Mouse (Mus musculus) midbrain, embryonic 10.5 days (tissue): ENCODE measurements around the gene Zfp287. TPM values are rescaled to one million over a fixed set of nuclear protein-coding genes. Genes with fewer than 3 reads are reported as not detected.
A peak's percentile ranks its signal among the peaks of the same experiment; 100 is the strongest.

ENCODE experiments used
- DNase-seq: peaks from one replicate; pipeline ENCODE4 v3.0.0-alpha.2; 2017; ENCODE audit warnings: low spot score
- H3K27ac ChIP-seq: fragments of 300-500 bp; sonication (generic); replicated peaks from 2 replicates; pipeline ENCODE4 v1.5.1; 2016; ENCODE audit warnings: mild to moderate bottlenecking
- H3K27me3 ChIP-seq: fragments of 300-500 bp; sonication (generic); 2 replicates; pipeline ENCODE4 v1.6.1; 2016; ENCODE audit warnings: low read depth, mild to moderate bottlenecking; ENCODE audit not compliant: poor library complexity, severe bottlenecking
- H3K36me3 ChIP-seq: fragments of 300-500 bp; sonication (generic); 2 replicates; pipeline ENCODE4 v1.6.1; 2016; ENCODE audit warnings: mild to moderate bottlenecking, moderate library complexity
- H3K4me1 ChIP-seq: fragments of 300-500 bp; sonication (generic); 2 replicates; pipeline ENCODE4 v1.6.1; 2016
- H3K4me3 ChIP-seq: fragments of 300-500 bp; sonication (generic); 2 replicates; pipeline ENCODE4 v1.5.1; 2016; ENCODE audit warnings: mild to moderate bottlenecking, moderate library complexity
- H3K9me3 ChIP-seq: fragments of 300-500 bp; sonication (generic); replicated peaks from 2 replicates; pipeline ENCODE4 v1.6.1; 2016; ENCODE audit warnings: mild to moderate bottlenecking
- WGBS: fragments of 180-500 bp; shearing (Covaris S2); methylation state at CpG from one replicate; pipeline ENCODE4 v1.1.7; 2016; 5-methylcytosine and 5-hydroxymethylcytosine counted together
- polyA plus RNA-seq: library from polyadenylated mRNA; unstranded; fragments of >200 nt; fragmentation: Nextera tagmentation; extraction: Ambion mirVana; gene quantifications from 2 replicates; pipeline ENCODE4 v1.2.1, GENCODE M21; 2016

Gene Zfp287
- polyA plus RNA-seq, 1 experiment from 2014 or later = 13.8 TPM

- H3K27me3 ChIP-seq = no peaks in the 10 kb centered on the region
- DNase-seq = peak; percentile 59
- no peaks in the 10 kb centered on the region for H3K36me3 ChIP-seq
- no peak overlapping the region for H3K4me3 ChIP-seq
- no peaks in the 10 kb centered on the region for H3K9me3 ChIP-seq
- WGBS = 25% methylated on average over 11 of the region's 11 CpGs
- H3K4me1 ChIP-seq = no peaks in the 10 kb centered on the region
- no peak overlapping the region for H3K27ac ChIP-seq
Measured at GRCm38 (mm10) chr11:62693299-62694184, 38.2 kb downstream of the Zfp287 start.

GRCm38 (mm10) chr11:62691592-62691991 lies 40.1 kb downstream of the Zfp287 start:
- no peaks in the 10 kb centered on the region for H3K36me3 ChIP-seq
- H3K9me3 ChIP-seq = no peaks in the 10 kb centered on the region
- no peaks in the 10 kb centered on the region for H3K4me1 ChIP-seq
- WGBS = 92% methylated on average over 3 of the region's 3 CpGs
- DNase-seq = no peak
- H3K4me3 ChIP-seq = no peak overlapping the region
- H3K27ac ChIP-seq = no peak overlapping the region
- no peaks in the 10 kb centered on the region for H3K27me3 ChIP-seq

GRCm38 (mm10) chr11:62679954-62680353 lies 51.8 kb downstream of the Zfp287 start:
- DNase-seq = no peak
- H3K9me3 ChIP-seq = no peaks in the 10 kb centered on the region
- 86% methylated on average over 4 of the region's 4 CpGs for WGBS
- no peak overlapping the region for H3K4me3 ChIP-seq
- H3K27ac ChIP-seq = no peak overlapping the region
- no peaks in the 10 kb centered on the region for H3K27me3 ChIP-seq
- peaks cover 13% of the 10 kb centered on the region for H3K4me1 ChIP-seq
- H3K36me3 ChIP-seq = no peaks in the 10 kb centered on the region

GRCm38 (mm10) chr11:62678778-62679354 lies 52.8 kb downstream of the Zfp287 start:
- no peaks in the 10 kb centered on the region for H3K9me3 ChIP-seq
- no peak overlapping the region for H3K4me3 ChIP-seq
- no peak for DNase-seq
- WGBS = 88% methylated on average over 7 of the region's 7 CpGs
- H3K36me3 ChIP-seq = no peaks in the 10 kb centered on the region
- peaks cover 18% of the 10 kb centered on the region for H3K4me1 ChIP-seq
- H3K27me3 ChIP-seq = no peaks in the 10 kb centered on the region
- no peak overlapping the region for H3K27ac ChIP-seq

GRCm38 (mm10) chr11:62676290-62676596 lies 55.5 kb downstream of the Zfp287 start:
- peak overlapping the region; percentile 67 for H3K27ac ChIP-seq
- H3K4me3 ChIP-seq = no peak overlapping the region
- H3K27me3 ChIP-seq = no peaks in the 10 kb centered on the region
- peaks cover 30% of the 10 kb centered on the region for H3K4me1 ChIP-seq
- H3K9me3 ChIP-seq = no peaks in the 10 kb centered on the region
- no peaks in the 10 kb centered on the region for H3K36me3 ChIP-seq
- 88% methylated on average over 4 of the region's 4 CpGs for WGBS
- no peak for DNase-seq

- Histone ChIP-seq H3K36me3 (no peaks in the 10 kb centered on the region), H3K9me3 (no peaks in the 10 kb centered on the region), H3K4me1 (peaks cover 30% of the 10 kb centered on the region), H3K27ac (peak overlapping the region; percentile 67), H3K27me3 (no peaks in the 10 kb centered on the region), H3K4me3 (peak overlapping the region; percentile 40)
- 20% methylated on average over 17 of the region's 17 CpGs for WGBS
- peak; percentile 81 for DNase-seq
Measured at GRCm38 (mm10) chr11:62675480-62676289, 56.0 kb downstream of the Zfp287 start.

GRCm38 (mm10) chr11:62670006-62670405 lies 61.7 kb downstream of the Zfp287 start:
- H3K27ac ChIP-seq = no peak overlapping the region
- 90% methylated on average over 6 of the region's 6 CpGs for WGBS
- H3K36me3 ChIP-seq = peaks cover 20% of the 10 kb centered on the region
- H3K4me1 ChIP-seq = peaks cover 18% of the 10 kb centered on the region
- DNase-seq = no peak
- no peak overlapping the region for H3K4me3 ChIP-seq
- H3K27me3 ChIP-seq = no peaks in the 10 kb centered on the region
- no peaks in the 10 kb centered on the region for H3K9me3 ChIP-seq

GRCm38 (mm10) chr11:62669471-62669870 lies 62.2 kb downstream of the Zfp287 start:
- Histone ChIP-seq H3K4me3 (no peak overlapping the region), H3K27me3 (no peaks in the 10 kb centered on the region), H3K4me1 (peaks cover 13% of the 10 kb centered on the region), H3K9me3 (no peaks in the 10 kb centered on the region), H3K36me3 (peaks cover 25% of the 10 kb centered on the region), H3K27ac (no peak overlapping the region)
- WGBS = 78% methylated on average over 12 of the region's 12 CpGs
- DNase-seq = no peak

- peaks cover 29% of the 10 kb centered on the region for H3K36me3 ChIP-seq
- no peaks in the 10 kb centered on the region for H3K9me3 ChIP-seq
- H3K4me1 ChIP-seq = peaks cover 12% of the 10 kb centered on the region
- H3K27me3 ChIP-seq = no peaks in the 10 kb centered on the region
- DNase-seq = no peak
- 95% methylated on average over 5 of the region's 5 CpGs for WGBS
- no peak overlapping the region for H3K27ac ChIP-seq
- H3K4me3 ChIP-seq = no peak overlapping the region
Measured at GRCm38 (mm10) chr11:62668986-62669385, 62.7 kb downstream of the Zfp287 start.

GRCm38 (mm10) chr11:62664250-62664649 lies 67.5 kb downstream of the Zfp287 start:
- no peak overlapping the region for H3K27ac ChIP-seq
- H3K36me3 ChIP-seq = peaks cover 39% of the 10 kb centered on the region
- no peaks in the 10 kb centered on the region for H3K4me1 ChIP-seq
- no peaks in the 10 kb centered on the region for H3K27me3 ChIP-seq
- DNase-seq = no peak
- H3K9me3 ChIP-seq = no peaks in the 10 kb centered on the region
- H3K4me3 ChIP-seq = no peak overlapping the region
- WGBS = 87% methylated on average over 6 of the region's 6 CpGs

- Histone ChIP-seq H3K27me3 (no peaks in the 10 kb centered on the region), H3K36me3 (peaks cover 51% of the 10 kb centered on the region), H3K9me3 (no peaks in the 10 kb centered on the region; the same call in 1 of the 2 replicates), H3K27ac (no peak overlapping the region), H3K4me3 (no peak overlapping the region), H3K4me1 (0 out of 2 replicates have a peak, but pooled peaks cover 3% of the 10 kb centered on the region)
- WGBS = 64% methylated on average over 4 of the region's 4 CpGs
- no peak for DNase-seq
Measured at GRCm38 (mm10) chr11:62660885-62661284, 70.8 kb downstream of the Zfp287 start.

- H3K4me1 ChIP-seq = peaks cover 37% of the 10 kb centered on the region
- no peaks in the 10 kb centered on the region; the same call in 1 of the 2 replicates for H3K9me3 ChIP-seq
- no peak for DNase-seq
- 0 out of 2 replicates have a peak, but pooled peaks cover under 1% of the 10 kb centered on the region for H3K27me3 ChIP-seq
- H3K4me3 ChIP-seq = no peak overlapping the region
- H3K27ac ChIP-seq = no peak overlapping the region
- 93% methylated on average over 3 of the region's 3 CpGs for WGBS
- H3K36me3 ChIP-seq = peaks cover 56% of the 10 kb centered on the region
Measured at GRCm38 (mm10) chr11:62652080-62652479, 79.6 kb downstream of the Zfp287 start.
